Mouse (Mus musculus) testis, adult 2 months (tissue): ENCODE results near the gene Mxi1.

Experiments
- CTCF ChIP-seq: fragments of 200-500 bp; IDR thresholded peaks from 2 replicates; pipeline ENCODE4 v1.5.1; 2012; ENCODE audit warnings: low read depth, mild to moderate bottlenecking, inconsistent platforms, low read length, moderate library complexity; ENCODE audit not compliant: control insufficient read depth, insufficient read depth, insufficient replicate concordance
- POLR2A ChIP-seq: fragments of 200-500 bp; IDR thresholded peaks from 2 replicates; pipeline ENCODE4 v1.6.1; 2012; ENCODE audit warnings: low read depth, mild to moderate bottlenecking, inconsistent platforms, low read length, moderate library complexity; ENCODE audit not compliant: control insufficient read depth

GRCm38 (mm10) chr19:53263859-53264733, 46.2 kb upstream of the Mxi1 start:
- TF ChIP-seq CTCF, result no peak
- TF ChIP-seq POLR2A, result no peak
